Mouse (Mus musculus) stomach, postnatal 0 days (tissue): ENCODE results near the gene Tubal3. TPM values are rescaled to one million over a fixed set of nuclear protein-coding genes. Genes with fewer than 3 reads are reported as not detected.

ENCODE experiments used
- ATAC-seq: fragments of 200-750 bp; cut with Nextera tagmentation; 2 replicates; pipeline ENCODE4 v1.8.0; 2017; ENCODE audit not compliant: low FRiP score, low TSS enrichment
- DNase-seq: peaks from one replicate; pipeline ENCODE4 v3.0.0-alpha.2; 2016; ENCODE audit warnings: low spot score
- H3K27ac ChIP-seq: fragments of 300-500 bp; sonication (generic); replicated peaks from 2 replicates; pipeline ENCODE4 v1.5.1; 2014; ENCODE audit warnings: mild to moderate bottlenecking, control low read depth
- H3K27me3 ChIP-seq: fragments of 300-500 bp; sonication (generic); 2 replicates; pipeline ENCODE4 v1.6.1; 2014; ENCODE audit warnings: low read length; ENCODE audit not compliant: control insufficient read depth, insufficient read depth
- H3K36me3 ChIP-seq: fragments of 300-500 bp; sonication (generic); 2 replicates; pipeline ENCODE4 v1.6.1; 2014; ENCODE audit warnings: low read length, mixed read lengths; ENCODE audit not compliant: control insufficient read depth, insufficient read depth
- H3K4me1 ChIP-seq: fragments of 300-500 bp; sonication (generic); replicated peaks from 2 replicates; pipeline ENCODE4 v1.6.1; 2014; ENCODE audit warnings: antibody characterized with exemption; ENCODE audit not compliant: control insufficient read depth, insufficient read depth
- H3K4me2 ChIP-seq: fragments of 300-500 bp; sonication (generic); replicated peaks from 2 replicates; pipeline ENCODE4 v1.6.1; 2014; ENCODE audit warnings: low read depth, mild to moderate bottlenecking, control low read depth, moderate library complexity
- H3K4me3 ChIP-seq: fragments of 300-500 bp; sonication (generic); 2 replicates; pipeline ENCODE4 v1.5.1; 2014; ENCODE audit warnings: low read depth, low read length, control low read depth
- H3K9ac ChIP-seq: fragments of 300-500 bp; sonication (generic); 2 replicates; pipeline ENCODE4 v1.6.1; 2014; ENCODE audit warnings: mild to moderate bottlenecking, low read length, control low read depth, mixed read lengths
- H3K9me3 ChIP-seq: fragments of 300-500 bp; sonication (generic); 2 replicates; pipeline ENCODE4 v1.6.1; 2016; ENCODE audit warnings: low read length; ENCODE audit not compliant: control insufficient read depth
- CTCF ChIP-seq: IDR thresholded peaks from 2 replicates; pipeline ENCODE4 v1.5.1; 2016; ENCODE audit warnings: antibody characterized with exemption, low read depth, mild to moderate bottlenecking, moderate library complexity
- EP300 ChIP-seq: optimal IDR thresholded peaks from 2 replicates; pipeline ENCODE3; 2016; ENCODE audit warnings: antibody characterized with exemption
- WGBS: fragments of 180-500 bp; shearing (Covaris S2); extraction: QIAGEN DNeasy Blood & Tissue Kit; methylation state at CpG from one replicate; pipeline ENCODE4 v1.1.7; 2014; 5-methylcytosine and 5-hydroxymethylcytosine counted together
- microRNA-seq: library from miRNA; unstranded; fragments of <30 nt; microRNA quantifications from one replicate; pipeline ENCODE4, GENCODE M21; 2016
- polyA plus RNA-seq: library from polyadenylated mRNA; unstranded; fragments of >200 nt; fragmentation: Nextera tagmentation; extraction: Ambion mirVana; gene quantifications from 2 replicates; pipeline ENCODE4 v1.2.1, GENCODE M21; 2015

Gene Tubal3
- polyA plus RNA-seq, 1 experiment from 2014 or later: not detected

DNA sequence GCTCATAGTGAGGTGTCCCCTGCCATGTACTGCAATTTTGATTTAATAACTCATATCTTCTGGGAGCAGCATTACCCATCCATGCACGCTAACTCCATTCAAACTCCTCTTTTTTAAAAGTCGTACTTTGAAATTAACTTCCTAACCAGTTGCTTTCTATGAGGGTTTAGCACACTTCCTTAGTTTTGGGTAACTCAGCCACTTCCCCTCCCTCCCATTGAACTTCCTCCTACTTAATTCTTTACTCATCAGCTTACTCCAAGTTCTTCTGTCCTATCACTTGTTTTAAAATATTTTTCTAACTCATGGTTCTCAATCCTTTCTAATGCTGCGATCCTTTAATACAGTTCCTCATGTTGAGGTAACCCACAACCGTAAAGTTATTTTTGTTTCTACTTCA lies 50.8 kb downstream of the Tubal3 start:
- no peak overlapping the region for H3K9ac ChIP-seq
- ATAC-seq (no peak), DNase-seq (no peak)
- TF ChIP-seq CTCF (no peak), EP300 (no peak)
- H3K27ac ChIP-seq: no peak overlapping the region
- no peak overlapping the region for H3K4me2 ChIP-seq
- no peaks in the 10 kb centered on the region for H3K9me3 ChIP-seq
- no peaks in the 10 kb centered on the region for H3K27me3 ChIP-seq
- H3K36me3 ChIP-seq: no peaks in the 10 kb centered on the region
- 70% methylated on average over 4 of the region's 4 CpGs for WGBS
- H3K4me3 ChIP-seq: no peak overlapping the region
- H3K4me1 ChIP-seq: no peaks in the 10 kb centered on the region

Small RNAs within 50 kb of the gene (microRNA-seq; reads per million reads assigned to microRNA genes)
- not detected for gene Gm22460

Other genes with a start within 250 kb of the Tubal3 start
- gene Calml3, start 114.0 kb upstream of the Tubal3 start, polyA plus RNA-seq: 40.0 and 44.6 TPM in 2 replicates
- gene Calm4, start 80.5 kb upstream of the Tubal3 start, polyA plus RNA-seq: 280 and 324 TPM in 2 replicates
- gene Calm5, start 64.1 kb upstream of the Tubal3 start, polyA plus RNA-seq: 0.18 TPM in 1 of 2 replicates, not detected in the other
- 54.6 and 59.1 TPM in 2 replicates for gene Net1, start 54 bp upstream of the Tubal3 start, polyA plus RNA-seq
- not detected in 2 replicates for gene Ucn3, start 27.1 kb downstream of the Tubal3 start, polyA plus RNA-seq
- 8.9 and 11.2 TPM in 2 replicates for gene Akr1c14, start 130.7 kb downstream of the Tubal3 start, polyA plus RNA-seq
- gene Akr1c18, start 232.4 kb downstream of the Tubal3 start, polyA plus RNA-seq: 0.21 TPM in 2 replicates